Mouse (Mus musculus) ES-Bruce4 (cell line): ENCODE measurements around the gene 1110002E22Rik. TPM values are rescaled to one million over a fixed set of nuclear protein-coding genes. Genes with fewer than 3 reads are reported as not detected.

Source experiments
- H3K27ac ChIP-seq: 2 replicates; pipeline ENCODE4 v1.5.1; 2012; ENCODE audit warnings: low read length, inconsistent platforms; ENCODE audit not compliant: insufficient read depth
- H3K27me3 ChIP-seq: 2 replicates; pipeline ENCODE4 v1.6.1; 2012; ENCODE audit warnings: mild to moderate bottlenecking, low read length, inconsistent platforms; ENCODE audit not compliant: control insufficient read depth, poor library complexity, insufficient read depth, severe bottlenecking
- H3K36me3 ChIP-seq: 2 replicates; pipeline ENCODE4 v1.6.1; 2012; ENCODE audit warnings: inconsistent platforms, mild to moderate bottlenecking, low read length, moderate library complexity; ENCODE audit not compliant: control insufficient read depth, poor library complexity, insufficient read depth, severe bottlenecking
- H3K4me1 ChIP-seq: one replicate; pipeline ENCODE4 v1.8.1; 2011; ENCODE audit warnings: low read length; ENCODE audit not compliant: control insufficient read depth, insufficient read depth
- H3K4me3 ChIP-seq: 2 replicates; pipeline ENCODE4 v1.5.1; 2011; ENCODE audit warnings: low read depth, mild to moderate bottlenecking, low read length
- H3K9ac ChIP-seq: 2 replicates; pipeline ENCODE4 v1.6.1; 2012; ENCODE audit warnings: low read depth, mild to moderate bottlenecking, inconsistent platforms; ENCODE audit not compliant: poor library complexity, severe bottlenecking
- H3K9me3 ChIP-seq: replicated peaks from 2 replicates; pipeline ENCODE4 v1.6.1; 2012; ENCODE audit warnings: mild to moderate bottlenecking, low read length, inconsistent platforms; ENCODE audit not compliant: control insufficient read depth, poor library complexity, insufficient read depth, severe bottlenecking
- CTCF ChIP-seq: IDR thresholded peaks from one replicate; pipeline ENCODE4 v1.8.1; 2011; ENCODE audit warnings: low read depth, low read length
- EP300 ChIP-seq: IDR thresholded peaks from 2 replicates; pipeline ENCODE4 v1.6.1; 2011; ENCODE audit warnings: low read depth, low read length; ENCODE audit not compliant: insufficient read depth
- POLR2A ChIP-seq: IDR thresholded peaks from one replicate; pipeline ENCODE4 v1.8.1; 2011; ENCODE audit warnings: low read length; ENCODE audit not compliant: insufficient read depth
- polyA plus RNA-seq: library from polyadenylated mRNA; stranded (reverse); fragments of >200 nt; gene quantifications from 2 replicates; pipeline ENCODE4 v1.2.4, GENCODE M21; 2011; ENCODE audit warnings: low read depth; ENCODE audit not compliant: missing spikeins, insufficient read depth, insufficient read length

Gene 1110002E22Rik
- polyA plus RNA-seq, 1 experiment = not detected

DNA sequence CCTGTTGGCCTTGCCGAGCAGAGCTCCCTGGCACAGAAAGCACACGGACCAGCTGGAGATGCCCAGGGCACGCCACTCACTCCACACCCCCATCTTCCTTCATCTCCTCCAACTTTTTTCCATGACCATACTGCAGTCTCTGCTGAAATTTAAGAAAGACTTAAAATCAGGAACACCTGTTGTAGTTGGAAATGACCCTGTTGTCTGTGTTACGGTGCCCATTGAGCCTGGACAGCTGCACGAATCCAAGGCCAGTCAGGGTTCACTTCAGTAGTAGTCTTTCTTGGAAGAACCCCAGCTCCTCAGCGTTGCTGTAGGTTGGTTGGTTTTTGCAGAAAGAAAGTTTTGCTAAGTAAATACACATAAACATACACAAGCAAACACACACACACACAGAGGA lies 15.3 kb upstream of the 1110002E22Rik start:
- H3K4me3 ChIP-seq = no peak overlapping the region
- no peaks in the 10 kb centered on the region for H3K27me3 ChIP-seq
- TF ChIP-seq EP300 (no peak), POLR2A (no peak), CTCF (no peak)
- no peaks in the 10 kb centered on the region for H3K36me3 ChIP-seq
- H3K4me1 ChIP-seq = no peaks in the 10 kb centered on the region
- H3K9me3 ChIP-seq = no peaks in the 10 kb centered on the region
- H3K9ac ChIP-seq = no peak overlapping the region
- no peak overlapping the region for H3K27ac ChIP-seq

DNA sequence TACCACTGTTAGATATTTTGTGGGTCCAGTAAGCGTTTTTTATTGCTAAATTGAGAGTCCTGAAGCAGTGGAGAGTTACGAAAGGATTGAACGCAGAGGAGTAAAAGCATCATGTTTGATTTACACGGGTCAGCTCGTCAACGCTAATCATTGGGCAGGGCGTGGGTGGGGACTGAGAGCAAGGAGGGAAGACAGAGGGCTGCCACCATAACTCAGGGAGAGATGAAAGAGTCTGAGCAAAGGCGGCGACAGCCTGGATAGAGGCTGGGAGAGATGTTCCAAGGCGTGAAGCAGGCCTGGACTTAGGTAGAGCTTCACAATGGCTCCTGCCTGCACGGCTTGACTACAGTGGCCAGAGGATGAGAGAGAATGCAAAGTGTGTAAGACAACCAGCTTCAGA lies 14.1 kb upstream of the 1110002E22Rik start:
- TF ChIP-seq CTCF = no peak
- TF ChIP-seq POLR2A = no peak
- TF ChIP-seq EP300 = no peak
- no peak overlapping the region for H3K4me3 ChIP-seq
- H3K36me3 ChIP-seq = no peaks in the 10 kb centered on the region
- no peaks in the 10 kb centered on the region for H3K9me3 ChIP-seq
- H3K4me1 ChIP-seq = no peaks in the 10 kb centered on the region
- no peak overlapping the region for H3K9ac ChIP-seq
- H3K27me3 ChIP-seq = no peaks in the 10 kb centered on the region
- no peak overlapping the region for H3K27ac ChIP-seq

GRCm38 (mm10) chr3:138051431-138051830 lies 13.4 kb upstream of the 1110002E22Rik start:
- no peaks in the 10 kb centered on the region for H3K4me1 ChIP-seq
- H3K27ac ChIP-seq = no peak overlapping the region
- H3K36me3 ChIP-seq = no peaks in the 10 kb centered on the region
- no peak for TF ChIP-seq EP300
- no peak for TF ChIP-seq CTCF
- no peak for TF ChIP-seq POLR2A
- H3K9ac ChIP-seq = no peak overlapping the region
- H3K4me3 ChIP-seq = no peak overlapping the region
- H3K9me3 ChIP-seq = no peaks in the 10 kb centered on the region
- H3K27me3 ChIP-seq = no peaks in the 10 kb centered on the region

DNA sequence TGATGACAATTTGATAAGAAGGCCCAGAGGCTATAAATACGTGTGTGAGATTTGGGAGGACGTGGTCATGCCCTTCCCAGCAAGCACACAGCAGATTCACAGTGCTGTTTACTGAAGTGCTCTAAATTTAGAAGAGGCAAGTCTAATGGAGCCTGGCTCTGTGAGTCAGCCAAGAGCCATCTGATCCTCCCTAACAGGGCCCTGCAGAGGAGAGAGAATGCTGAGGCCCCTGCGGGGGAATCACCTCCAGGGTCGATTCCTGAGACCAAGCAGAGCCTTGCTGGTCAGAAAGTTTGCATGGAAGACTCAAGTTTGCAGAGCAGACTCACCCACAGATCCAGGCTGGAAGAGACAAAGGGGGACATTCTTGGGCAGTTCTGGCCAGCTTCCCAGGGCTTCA lies 10.9 kb upstream of the 1110002E22Rik start:
- H3K9ac ChIP-seq = no peak overlapping the region
- no peak overlapping the region for H3K27ac ChIP-seq

DNA sequence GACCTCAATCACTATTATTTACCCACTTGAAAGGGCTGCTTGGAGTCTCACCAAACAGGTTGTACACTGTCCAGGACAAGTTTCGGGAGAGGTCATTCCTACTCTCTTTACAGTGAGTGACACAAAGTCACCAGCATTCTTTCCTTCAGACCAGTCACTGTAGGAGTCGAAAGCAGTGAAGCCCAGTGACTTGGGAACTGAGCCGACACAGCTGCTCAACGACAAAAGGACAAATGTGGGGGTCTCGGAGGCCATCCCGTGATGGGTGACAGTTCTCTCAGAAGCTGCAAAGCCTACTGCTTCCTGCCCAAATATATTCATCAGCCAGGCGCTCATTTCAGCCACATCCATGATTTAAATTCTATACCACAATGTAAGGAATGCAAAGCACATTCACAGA lies 7.9 kb upstream of the 1110002E22Rik start:
- no peaks in the 10 kb centered on the region for H3K4me1 ChIP-seq
- H3K9me3 ChIP-seq = no peaks in the 10 kb centered on the region
- no peak overlapping the region for H3K4me3 ChIP-seq
- H3K27me3 ChIP-seq = no peaks in the 10 kb centered on the region
- H3K36me3 ChIP-seq = no peaks in the 10 kb centered on the region
- no peak overlapping the region for H3K9ac ChIP-seq
- no peak overlapping the region for H3K27ac ChIP-seq
- no peak for TF ChIP-seq EP300

More for the DNA sequence above, 10.9 kb upstream of the 1110002E22Rik start:
- no peaks in the 10 kb centered on the region for H3K36me3 ChIP-seq
- H3K4me3 ChIP-seq = no peak overlapping the region
- H3K4me1 ChIP-seq = no peaks in the 10 kb centered on the region
- TF ChIP-seq POLR2A (no peak), CTCF (no peak), EP300 (no peak)
- no peaks in the 10 kb centered on the region for H3K27me3 ChIP-seq
- no peaks in the 10 kb centered on the region for H3K9me3 ChIP-seq

- Histone ChIP-seq H3K9me3 (no peaks in the 10 kb centered on the region), H3K9ac (no peak overlapping the region), H3K27ac (no peak overlapping the region), H3K36me3 (no peaks in the 10 kb centered on the region), H3K4me1 (no peaks in the 10 kb centered on the region), H3K4me3 (no peak overlapping the region), H3K27me3 (no peaks in the 10 kb centered on the region)
- TF ChIP-seq CTCF (no peak), POLR2A (no peak), EP300 (no peak)
These were observed 6.6 kb upstream of the 1110002E22Rik start for GRCm38 (mm10) chr3:138058226-138058625.
